Mouse (Mus musculus) midbrain, embryonic 11.5 days (tissue): Measurements from ENCODE around the gene Cpm. TPM values are rescaled to one million over a fixed set of nuclear protein-coding genes. Genes with fewer than 3 reads are reported as not detected.

Experiments
- ATAC-seq: fragments of 200-750 bp; cut with Nextera tagmentation; 2 replicates; pipeline ENCODE4 v1.8.0; 2017; ENCODE audit warnings: moderate TSS enrichment, moderate library complexity; ENCODE audit not compliant: low FRiP score
- DNase-seq: peaks from one replicate; pipeline ENCODE4 v3.0.0; 2015; ENCODE audit warnings: low spot score; ENCODE audit errors: missing footprints
- H3K27ac ChIP-seq: fragments of 300-500 bp; sonication (generic); 2 replicates; pipeline ENCODE4 v1.5.1; 2014; ENCODE audit warnings: low read depth, low read length
- H3K27me3 ChIP-seq: fragments of 300-500 bp; sonication (generic); 2 replicates; pipeline ENCODE4 v1.6.1; 2014; ENCODE audit warnings: mild to moderate bottlenecking, low read length, moderate library complexity, mixed read lengths; ENCODE audit not compliant: control insufficient read depth, insufficient read depth
- H3K36me3 ChIP-seq: fragments of 300-500 bp; sonication (generic); 2 replicates; pipeline ENCODE4 v1.6.1; 2014; ENCODE audit warnings: mild to moderate bottlenecking, low read length, moderate library complexity, mixed read lengths; ENCODE audit not compliant: control insufficient read depth, insufficient read depth
- H3K4me1 ChIP-seq: fragments of 300-500 bp; sonication (generic); 2 replicates; pipeline ENCODE4 v1.6.1; 2014; ENCODE audit warnings: low read length; ENCODE audit not compliant: control insufficient read depth, insufficient read depth
- H3K4me2 ChIP-seq: fragments of 300-500 bp; sonication (generic); 2 replicates; pipeline ENCODE4 v1.6.1; 2014; ENCODE audit warnings: mild to moderate bottlenecking, moderate library complexity
- H3K4me3 ChIP-seq: fragments of 300-500 bp; sonication (generic); 2 replicates; pipeline ENCODE4 v1.5.1; 2014; ENCODE audit warnings: low read depth, low read length
- H3K9ac ChIP-seq: fragments of 300-500 bp; sonication (generic); 2 replicates; pipeline ENCODE4 v1.6.1; 2014; ENCODE audit warnings: low read length
- H3K9me3 ChIP-seq: fragments of 300-500 bp; sonication (generic); 2 replicates; pipeline ENCODE4 v1.6.1; 2016; ENCODE audit warnings: low read length; ENCODE audit not compliant: control insufficient read depth
- WGBS: fragments of 180-500 bp; shearing (Covaris S2); extraction: QIAGEN DNeasy Blood & Tissue Kit; methylation state at CpG from one replicate; pipeline ENCODE4 v1.1.7; 2014; 5-methylcytosine and 5-hydroxymethylcytosine counted together
- polyA plus RNA-seq: library from polyadenylated mRNA; unstranded; fragments of >200 nt; fragmentation: Nextera tagmentation; extraction: Ambion mirVana; gene quantifications from 2 replicates; pipeline ENCODE4 v1.2.1, GENCODE M21; 2014

Cpm gene
- polyA plus RNA-seq, 1 experiment from 2014 or later, result 6.2 TPM

DNA sequence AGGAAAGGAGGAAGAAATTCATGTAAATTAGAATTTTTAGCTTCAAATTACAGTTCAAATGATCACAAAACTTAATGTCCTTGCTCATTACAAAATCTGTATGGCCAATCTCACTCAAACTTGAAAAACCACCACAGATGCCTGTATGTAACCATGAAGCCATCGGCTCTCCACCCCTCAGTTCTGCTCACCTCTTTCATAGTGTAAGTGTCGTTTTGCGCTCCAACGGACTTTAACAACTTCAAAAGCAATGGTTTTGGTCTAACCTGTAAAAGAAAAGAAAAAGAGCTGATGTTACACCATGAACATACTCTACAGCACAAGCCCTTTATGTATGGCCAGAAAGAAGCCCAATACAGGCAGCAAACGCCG, 75.7 kb downstream of the Cpm start:
- Histone ChIP-seq H3K4me1 (peaks cover 10% of the 10 kb centered on the region; the same call in 1 of the 2 replicates), H3K9ac (no peak overlapping the region), H3K4me3 (no peak overlapping the region), H3K4me2 (no peak overlapping the region), H3K36me3 (peaks cover 22% of the 10 kb centered on the region), H3K27me3 (no peaks in the 10 kb centered on the region), H3K9me3 (no peaks in the 10 kb centered on the region), H3K27ac (no peak overlapping the region)
- no peak for DNase-seq
- 97% methylated on average over 6 of the region's 6 CpGs for WGBS
- ATAC-seq, result no peak

DNA sequence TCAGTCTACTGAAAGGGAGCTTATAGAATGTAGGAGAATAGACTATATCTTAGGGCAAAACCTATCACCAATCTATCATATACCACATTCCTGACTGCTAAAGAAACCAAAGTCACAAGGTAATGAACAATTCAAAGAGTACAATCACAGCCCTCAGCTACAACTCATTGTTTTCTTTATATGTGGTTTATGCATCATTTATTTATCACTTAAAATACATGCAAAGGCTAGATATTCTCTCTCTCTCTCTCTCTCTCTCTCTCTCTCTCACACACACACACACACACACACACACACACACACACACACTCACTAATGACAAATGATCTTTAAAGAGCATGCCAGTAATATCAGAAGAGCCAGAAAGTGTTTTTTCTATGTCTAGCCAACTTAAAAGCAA, 76.5 kb downstream of the Cpm start:
- H3K36me3 ChIP-seq, result peaks cover 19% of the 10 kb centered on the region

DNA sequence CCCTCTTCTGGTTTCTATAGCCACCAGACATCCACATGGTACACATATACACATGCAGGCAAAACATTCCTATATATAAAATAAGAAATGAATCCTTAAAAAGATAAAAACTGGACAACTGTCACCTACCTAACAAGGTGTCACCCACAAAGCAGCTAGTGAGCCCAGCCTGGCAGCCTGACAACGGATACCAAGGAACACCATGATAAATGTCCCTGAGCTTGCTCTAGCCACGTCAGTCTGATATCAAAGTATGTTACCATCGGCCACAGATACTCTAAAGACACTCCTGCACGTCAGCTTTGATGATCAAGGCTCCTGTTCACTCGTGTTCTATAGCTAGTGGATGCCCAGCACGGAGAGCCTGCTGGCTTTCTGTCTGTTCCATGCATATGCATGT, 77.1 kb downstream of the Cpm start:
- 90% methylated on average over 6 of the region's 6 CpGs for WGBS
- peaks cover 19% of the 10 kb centered on the region for H3K36me3 ChIP-seq

More for the DNA sequence above, 76.5 kb downstream of the Cpm start:
- Histone ChIP-seq H3K4me3 (no peak overlapping the region), H3K4me2 (no peak overlapping the region), H3K27me3 (no peaks in the 10 kb centered on the region), H3K9me3 (no peaks in the 10 kb centered on the region), H3K4me1 (peaks cover 10% of the 10 kb centered on the region; the same call in 1 of the 2 replicates), H3K27ac (no peak overlapping the region), H3K9ac (no peak overlapping the region)
- ATAC-seq (no peak), DNase-seq (no peak)

DNA sequence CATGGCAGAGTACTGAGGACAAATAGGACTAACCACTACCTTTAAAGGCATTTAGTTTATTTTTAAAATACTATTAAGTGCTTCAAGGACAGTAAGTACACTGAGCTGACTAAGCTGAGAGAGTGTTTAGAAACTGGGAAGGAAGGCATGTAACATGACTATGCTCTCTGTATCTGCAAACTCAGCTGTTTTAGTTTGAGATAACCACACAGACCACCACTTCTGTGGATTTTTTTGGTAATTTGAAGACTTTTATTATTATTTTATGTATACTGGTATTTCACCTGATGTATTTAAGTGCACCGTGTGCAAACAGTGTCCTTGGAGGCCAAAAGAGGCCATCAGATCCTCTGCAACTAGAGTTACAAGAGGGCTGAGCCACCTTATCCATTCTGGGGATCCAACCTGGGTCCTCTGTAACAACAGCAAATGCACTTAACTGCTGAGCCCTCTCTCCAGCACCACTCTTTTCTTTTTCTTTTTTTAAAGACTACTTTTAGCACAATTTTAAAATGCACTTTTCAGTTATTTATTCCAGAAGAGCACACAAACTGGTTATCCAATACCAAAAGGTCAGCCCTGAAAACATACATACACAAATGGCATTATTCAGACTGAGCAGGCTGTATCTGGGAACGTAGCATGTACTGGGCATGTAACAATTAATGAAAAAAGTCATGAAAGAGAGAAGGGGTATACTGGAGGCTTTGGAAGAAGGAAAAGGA, 78.0 kb downstream of the Cpm start:
- H3K4me2 ChIP-seq, result no peak overlapping the region
- DNase-seq (no peak), ATAC-seq (no peak)
- no peak overlapping the region for H3K4me3 ChIP-seq
- H3K27ac ChIP-seq, result no peak overlapping the region
- H3K9me3 ChIP-seq, result no peaks in the 10 kb centered on the region
- peaks cover 12% of the 10 kb centered on the region; the same call in 1 of the 2 replicates for H3K4me1 ChIP-seq
- H3K36me3 ChIP-seq, result peaks cover 13% of the 10 kb centered on the region
- H3K27me3 ChIP-seq, result no peaks in the 10 kb centered on the region
- 91% methylated on average over 2 of the region's 2 CpGs for WGBS
- H3K9ac ChIP-seq, result no peak overlapping the region

More for the DNA sequence above, 77.1 kb downstream of the Cpm start:
- Histone ChIP-seq H3K4me2 (no peak overlapping the region), H3K9me3 (no peaks in the 10 kb centered on the region), H3K27ac (no peak overlapping the region), H3K9ac (no peak overlapping the region), H3K4me1 (peaks cover 12% of the 10 kb centered on the region; the same call in 1 of the 2 replicates), H3K4me3 (no peak overlapping the region), H3K27me3 (no peaks in the 10 kb centered on the region)
- ATAC-seq (no peak), DNase-seq (no peak)

DNA sequence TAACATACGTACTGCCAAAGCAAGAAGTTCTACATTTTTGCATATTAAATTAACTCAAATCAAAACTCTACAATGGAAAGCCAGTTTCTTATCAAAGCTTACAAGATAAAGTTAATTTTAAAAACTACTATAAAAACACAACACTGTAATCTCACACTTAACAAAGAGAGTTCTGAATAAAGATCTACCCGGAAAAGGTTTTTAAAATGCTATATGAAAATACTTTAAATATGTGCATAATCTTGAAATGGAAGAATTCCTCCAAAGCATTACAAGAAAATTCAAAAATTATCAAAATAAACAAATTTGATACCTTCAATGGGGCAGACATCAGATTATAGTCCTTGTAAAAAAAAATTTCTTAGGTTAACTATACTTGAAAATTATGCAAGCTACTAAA, 79.1 kb downstream of the Cpm start:
- no peaks in the 10 kb centered on the region for H3K27me3 ChIP-seq
- 98% methylated on average over 2 of the region's 2 CpGs for WGBS
- no peak for ATAC-seq
- no peak overlapping the region for H3K4me2 ChIP-seq
- no peak overlapping the region for H3K4me3 ChIP-seq
- no peak overlapping the region for H3K27ac ChIP-seq
- no peaks in the 10 kb centered on the region for H3K9me3 ChIP-seq
- H3K4me1 ChIP-seq, result peaks cover 12% of the 10 kb centered on the region; the same call in 1 of the 2 replicates
- H3K9ac ChIP-seq, result no peak overlapping the region
- peaks cover 12% of the 10 kb centered on the region for H3K36me3 ChIP-seq
- no peak for DNase-seq

DNA sequence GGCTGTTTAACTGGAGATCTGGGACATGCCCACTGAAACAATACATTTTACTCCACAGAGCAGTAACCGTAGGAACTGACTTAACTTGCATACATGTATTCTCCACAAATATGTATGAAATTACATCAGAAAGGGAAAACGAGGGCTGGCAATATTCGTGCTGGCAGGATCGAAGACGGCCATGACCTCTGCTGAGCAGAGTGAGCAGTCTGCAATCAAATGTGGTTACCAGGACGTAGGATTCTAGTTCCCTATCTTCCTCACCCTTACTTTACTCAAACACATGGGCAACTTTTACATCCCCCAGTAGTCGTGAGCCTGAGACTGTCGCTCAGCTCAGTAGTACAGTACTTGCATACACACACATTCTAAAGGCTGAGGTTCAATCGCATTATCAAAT, 79.6 kb downstream of the Cpm start:
- 91% methylated on average over 9 of the region's 9 CpGs for WGBS
- no peak for ATAC-seq
- peaks cover 8% of the 10 kb centered on the region for H3K36me3 ChIP-seq

DNA sequence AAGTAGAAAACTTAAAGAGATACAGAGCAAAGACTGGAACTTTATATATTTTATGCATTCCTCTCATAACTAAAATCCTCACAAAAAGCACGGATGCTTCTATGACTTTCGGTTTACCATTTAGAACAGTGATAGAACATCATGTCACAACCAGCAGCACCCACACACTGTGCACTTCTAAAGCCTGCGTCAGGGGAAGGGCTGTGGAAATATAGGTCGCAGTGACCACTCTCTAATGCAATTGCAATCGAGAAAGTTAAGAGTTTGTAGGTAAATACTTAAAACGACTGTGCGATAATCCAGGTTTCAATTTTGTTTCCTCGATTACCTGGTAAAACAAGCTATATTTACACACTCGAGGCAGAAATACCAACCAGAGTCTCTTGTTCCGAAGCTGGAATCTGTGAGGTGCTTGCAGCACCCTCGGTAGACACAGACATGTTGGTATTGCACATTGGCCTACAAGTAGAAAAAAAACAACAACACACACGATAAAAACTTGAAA, 80.1 kb downstream of the Cpm start:
- no peak for DNase-seq
- H3K4me3 ChIP-seq, result peak overlapping the region; percentile 75
- peak overlapping the region; percentile 85 for H3K4me2 ChIP-seq
- WGBS, result 60% methylated on average over 12 of the region's 12 CpGs
- peaks cover 12% of the 10 kb centered on the region; the same call in 1 of the 2 replicates for H3K4me1 ChIP-seq
- peaks cover 6% of the 10 kb centered on the region for H3K36me3 ChIP-seq
- no peaks in the 10 kb centered on the region for H3K9me3 ChIP-seq
- peak overlapping the region; percentile 99 for H3K9ac ChIP-seq
- H3K27me3 ChIP-seq, result no peaks in the 10 kb centered on the region
- H3K27ac ChIP-seq, result no peak overlapping the region
- no peak for ATAC-seq

More for the DNA sequence above, 79.6 kb downstream of the Cpm start:
- peak overlapping the region; percentile 85 for H3K4me2 ChIP-seq
- H3K27ac ChIP-seq, result no peak overlapping the region
- H3K4me1 ChIP-seq, result peaks cover 12% of the 10 kb centered on the region; the same call in 1 of the 2 replicates
- no peak overlapping the region for H3K9ac ChIP-seq
- no peak for DNase-seq
- H3K4me3 ChIP-seq, result peak overlapping the region; percentile 75
- no peaks in the 10 kb centered on the region for H3K9me3 ChIP-seq
- H3K27me3 ChIP-seq, result no peaks in the 10 kb centered on the region

DNA sequence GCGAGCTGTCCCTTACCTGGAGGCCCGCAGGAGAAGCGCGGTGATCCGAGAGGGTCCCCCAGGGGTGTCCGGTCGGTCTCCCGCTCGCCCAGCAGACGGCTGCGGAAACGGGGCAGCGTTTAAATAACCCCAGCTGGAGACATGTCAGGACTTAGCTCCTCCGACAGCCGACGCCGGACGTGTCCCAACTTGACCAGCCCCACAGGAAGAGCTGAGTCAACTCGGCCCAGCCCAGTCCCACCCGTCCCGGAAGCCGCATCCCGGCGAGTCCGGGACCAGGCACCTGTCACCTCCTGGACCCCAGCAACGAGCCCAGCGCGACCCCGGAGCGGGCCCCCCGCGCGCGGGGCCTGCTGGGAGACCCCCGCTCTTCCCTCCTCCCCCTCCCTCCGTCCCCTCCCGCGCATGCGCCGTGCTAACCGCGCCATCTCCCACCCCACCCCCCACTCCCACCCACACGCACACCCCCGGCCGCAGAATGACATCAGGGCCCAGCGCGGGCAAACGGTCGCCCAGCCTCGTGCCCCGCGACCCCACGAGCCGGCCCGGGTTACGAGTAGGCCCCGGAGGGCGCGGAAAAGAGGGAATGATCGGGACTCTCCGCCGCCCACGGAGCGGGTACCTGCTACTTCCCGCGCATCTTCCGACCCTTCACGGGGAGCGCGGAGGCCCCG, 80.8 kb downstream of the Cpm start:
- Histone ChIP-seq H3K9ac (peak overlapping the region; percentile 99), H3K9me3 (no peaks in the 10 kb centered on the region), H3K36me3 (peaks cover 1% of the 10 kb centered on the region), H3K4me2 (peak overlapping the region; percentile 85), H3K4me3 (peak overlapping the region; percentile 75), H3K4me1 (peaks cover 12% of the 10 kb centered on the region; the same call in 1 of the 2 replicates), H3K27me3 (no peaks in the 10 kb centered on the region), H3K27ac (peak overlapping the region; percentile 96)
- under 1% methylated on average over 54 of the region's 71 CpGs for WGBS
- DNase-seq (peak; percentile 98), ATAC-seq (peak; percentile 83)

DNA sequence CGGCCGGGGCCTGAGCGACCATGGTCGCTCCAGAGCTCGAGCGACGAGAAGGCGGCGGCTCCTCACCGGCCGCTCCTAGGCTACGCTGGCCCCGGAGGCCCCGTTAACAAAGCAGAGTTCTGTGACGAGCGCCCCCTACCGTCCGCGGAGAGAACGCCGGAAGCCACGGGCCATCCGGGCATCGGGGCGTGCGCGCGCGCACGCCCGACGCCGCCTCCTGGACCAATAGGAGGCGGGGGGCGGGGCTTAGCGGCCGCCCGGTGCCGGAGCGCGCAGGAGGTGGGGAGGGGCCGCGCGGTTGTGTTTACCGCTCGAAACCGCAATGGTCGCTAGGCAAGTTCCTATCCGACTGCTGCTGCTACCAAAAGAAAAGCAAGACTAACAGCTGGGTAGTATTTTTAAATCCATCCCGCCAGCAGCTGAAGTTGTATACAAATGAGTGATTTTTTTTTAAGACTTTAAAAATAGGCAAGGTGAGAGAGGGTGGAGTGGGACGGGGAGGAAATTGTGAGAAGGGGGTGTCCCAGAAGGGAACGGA, 81.4 kb downstream of the Cpm start, which contains the start of gene Mdm2:
Gene Mdm2, minus strand, starts transcription at position 155 of the 538 bp plus-strand sequence.
- H3K36me3 ChIP-seq, result no peaks in the 10 kb centered on the region; the same call in 1 of the 2 replicates
- H3K4me1 ChIP-seq, result peaks cover 12% of the 10 kb centered on the region; the same call in 1 of the 2 replicates
- H3K4me2 ChIP-seq, result peak within 1 kb of the TSS; percentile 85
- ATAC-seq (peak; percentile 95), DNase-seq (peak; percentile 100)
- H3K27ac ChIP-seq, result peak within 1 kb of the TSS; percentile 96
- peak within 1 kb of the TSS; percentile 99 for H3K9ac ChIP-seq
- H3K4me3 ChIP-seq, result peak within 1 kb of the TSS; percentile 75
- under 1% methylated on average over 43 of the region's 52 CpGs for WGBS
- no peaks in the 10 kb centered on the region for H3K9me3 ChIP-seq
- no peaks in the 10 kb centered on the region for H3K27me3 ChIP-seq
